Mouse (Mus musculus): ENCODE measurements around the gene Adprhl1. TPM values are rescaled to one million over a fixed set of nuclear protein-coding genes. Genes with fewer than 3 reads are reported as not detected.

Adprhl1 gene
- total RNA-seq, 4 experiments from 2014 or later: 50.0 to 62.3 (median 56.3) TPM

- DNase-seq (ENCODE audit: low spot score in 2 of 2): no peak
These were observed 24.2 kb downstream of the Adprhl1 start for GRCm38 (mm10) chr8:13229802-13230201.

DNA sequence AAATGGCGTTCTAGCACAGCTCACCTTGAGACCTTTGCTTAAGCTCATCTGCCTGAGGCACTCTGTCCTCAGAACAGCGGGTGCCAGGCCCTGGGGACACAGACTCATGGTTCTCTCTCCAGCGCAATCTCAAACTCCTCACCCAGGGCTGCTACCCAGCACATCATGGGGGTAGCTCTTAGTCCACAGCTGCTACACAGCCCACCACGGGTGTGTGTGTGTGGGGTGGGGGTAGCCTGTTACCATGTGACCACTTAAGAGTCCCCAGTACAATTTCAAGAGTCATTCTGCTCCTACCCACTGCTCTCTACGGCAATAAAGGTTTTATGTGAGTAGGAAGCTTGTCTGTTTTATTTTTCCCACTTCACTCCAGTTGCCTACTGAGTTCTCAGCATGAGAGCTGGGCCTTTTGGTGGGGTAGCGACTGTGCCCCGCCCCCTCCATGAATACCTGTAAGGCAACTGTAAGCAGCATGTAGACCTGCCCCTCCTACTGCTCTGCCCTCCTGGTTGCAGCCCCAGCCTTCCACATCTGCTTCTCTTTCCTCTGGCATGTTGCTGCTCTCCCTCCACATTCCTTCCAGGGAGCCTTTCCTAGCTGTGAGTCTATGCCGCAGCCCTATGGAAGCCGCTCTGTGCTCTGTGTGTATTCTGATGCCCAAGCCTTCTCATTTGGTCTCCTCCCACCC lies 24.9 kb downstream of the Adprhl1 start:
- no peak for DNase-seq (ENCODE audit: low spot score in 2 of 2)

- no peak for DNase-seq (ENCODE audit: low spot score in 2 of 2)
These were observed 26.8 kb downstream of the Adprhl1 start for GRCm38 (mm10) chr8:13227184-13227583.

DNA sequence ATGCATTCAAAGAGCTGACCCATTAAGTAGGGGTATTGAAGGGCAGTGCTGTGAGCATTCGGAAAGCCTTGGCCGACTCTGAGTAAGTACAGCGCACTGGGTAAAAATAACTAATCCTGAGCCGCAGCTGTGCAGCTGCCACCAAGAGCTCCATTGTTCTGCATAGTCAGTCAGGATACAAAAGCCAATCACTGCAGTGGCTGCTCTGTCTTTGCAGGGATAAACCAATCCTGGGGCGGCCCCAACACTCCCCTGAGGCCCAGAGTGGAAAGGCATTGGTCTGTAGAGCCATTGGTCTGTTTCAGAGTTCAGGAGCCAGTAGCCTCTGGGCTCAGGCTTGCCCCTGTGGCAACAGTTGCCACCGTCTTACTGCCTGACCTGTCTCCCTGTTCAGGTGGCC lies 27.7 kb downstream of the Adprhl1 start:
- DNase-seq (ENCODE audit: low spot score in 2 of 2): no peak

DNA sequence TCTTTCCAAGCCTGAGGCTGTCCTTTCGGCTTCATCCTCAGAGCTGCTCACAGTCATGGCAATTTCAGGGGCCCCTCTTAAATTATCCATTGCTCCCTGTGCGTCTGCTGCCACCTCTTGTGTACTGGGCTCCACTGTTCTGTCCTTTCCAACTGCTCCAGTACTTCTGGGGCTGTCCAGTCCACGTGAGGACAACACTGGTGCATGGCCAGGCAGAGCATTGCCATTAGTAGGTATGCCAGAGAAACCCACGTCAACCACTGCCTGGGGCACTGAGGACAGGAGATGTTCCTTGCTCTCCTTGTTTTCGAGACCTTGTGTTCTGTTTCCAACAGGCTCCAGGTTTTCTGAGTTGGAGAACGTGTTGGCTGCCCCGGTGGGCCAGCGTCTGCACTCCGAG lies 29.5 kb downstream of the Adprhl1 start:
- no peak for DNase-seq (ENCODE audit: low spot score in 2 of 2)

- DNase-seq (ENCODE audit: low spot score in 2 of 2): no peak
These were observed 35.5 kb downstream of the Adprhl1 start for GRCm38 (mm10) chr8:13218441-13218840.

DNA sequence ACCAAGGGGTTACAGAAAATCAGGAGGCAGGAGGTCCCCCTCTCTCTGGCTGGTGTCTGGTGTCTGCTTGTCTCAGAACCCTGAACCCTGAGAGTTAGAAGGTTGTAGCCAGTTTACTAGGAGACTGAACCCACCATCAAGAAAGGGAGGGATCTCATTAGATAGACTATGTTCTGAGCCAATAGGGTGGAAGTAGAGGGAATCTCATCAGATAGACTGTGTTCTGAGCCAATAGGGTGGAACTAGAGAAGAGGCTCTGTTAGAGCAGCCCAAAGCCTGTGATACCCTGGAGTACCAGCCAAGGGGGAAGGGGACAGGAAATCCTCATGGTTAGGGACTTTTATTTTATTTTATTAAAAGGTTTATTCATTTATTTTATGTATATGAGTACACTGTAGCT lies 36.0 kb downstream of the Adprhl1 start:
- no peak for DNase-seq (ENCODE audit: low spot score in 2 of 2)

DNA sequence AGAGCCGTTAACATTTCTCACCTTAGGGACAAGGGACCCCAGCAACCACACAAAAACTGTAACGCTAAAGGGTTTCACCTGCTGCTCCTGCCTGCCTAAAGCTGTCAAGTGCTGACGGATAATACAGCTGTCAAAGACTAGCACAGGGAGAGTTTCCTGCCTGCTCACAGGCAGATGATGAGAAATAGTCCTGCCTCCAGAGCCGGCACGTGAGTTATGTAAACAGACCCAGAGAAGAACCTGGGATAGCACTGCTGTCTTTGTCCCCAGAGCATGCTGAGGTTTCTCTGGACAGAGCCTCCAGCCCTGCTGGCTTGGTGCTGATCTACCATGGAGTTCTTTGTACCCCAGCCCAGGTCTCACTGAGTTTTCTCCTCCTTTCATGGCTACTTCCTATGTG lies 36.9 kb downstream of the Adprhl1 start:
- DNase-seq (ENCODE audit: low spot score in 2 of 2): no peak

GRCm38 (mm10) chr8:13216386-13216785 lies 37.6 kb downstream of the Adprhl1 start:
- DNase-seq (ENCODE audit: low spot score in 2 of 2): no peak

DNA sequence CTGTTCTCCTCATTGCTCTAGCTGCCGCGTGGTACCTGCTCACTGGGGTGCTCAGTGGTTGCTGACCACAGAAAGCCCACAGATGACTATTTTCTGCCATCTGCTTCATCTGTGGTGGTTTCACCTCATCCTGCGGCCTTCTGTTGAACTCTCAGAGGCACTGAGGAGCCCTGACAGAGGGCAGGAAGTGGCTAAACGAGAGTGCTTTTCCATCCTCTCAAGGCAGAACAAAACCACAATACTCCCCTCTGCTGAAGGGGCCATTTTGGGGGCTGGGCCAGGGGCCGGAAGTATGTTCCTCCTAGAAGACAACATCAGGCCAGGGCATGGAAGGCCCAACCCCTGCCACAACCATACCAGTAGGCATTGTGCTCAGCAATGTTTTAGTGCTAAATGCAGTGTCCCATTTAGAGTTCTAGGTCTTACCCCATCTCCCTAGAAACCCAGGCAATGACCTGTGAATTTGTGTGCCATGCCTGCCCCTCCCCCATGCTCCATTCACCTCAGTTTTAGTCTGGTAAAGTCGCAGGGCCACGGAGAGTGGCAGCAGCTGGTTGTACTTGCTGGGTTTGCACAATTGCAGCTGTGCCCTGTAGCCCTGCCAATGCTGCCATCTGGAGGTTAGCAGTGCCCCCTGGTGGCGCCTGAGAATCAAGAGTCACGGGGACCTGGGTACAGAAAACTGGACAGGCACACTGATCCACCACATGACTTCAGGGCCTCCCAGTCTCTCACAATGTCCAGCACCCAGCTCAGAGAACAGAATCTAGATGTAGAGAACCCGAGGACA lies 40.3 kb downstream of the Adprhl1 start:
- peak; percentile 90 to 93 for DNase-seq (ENCODE audit: low spot score in 2 of 2)

DNA sequence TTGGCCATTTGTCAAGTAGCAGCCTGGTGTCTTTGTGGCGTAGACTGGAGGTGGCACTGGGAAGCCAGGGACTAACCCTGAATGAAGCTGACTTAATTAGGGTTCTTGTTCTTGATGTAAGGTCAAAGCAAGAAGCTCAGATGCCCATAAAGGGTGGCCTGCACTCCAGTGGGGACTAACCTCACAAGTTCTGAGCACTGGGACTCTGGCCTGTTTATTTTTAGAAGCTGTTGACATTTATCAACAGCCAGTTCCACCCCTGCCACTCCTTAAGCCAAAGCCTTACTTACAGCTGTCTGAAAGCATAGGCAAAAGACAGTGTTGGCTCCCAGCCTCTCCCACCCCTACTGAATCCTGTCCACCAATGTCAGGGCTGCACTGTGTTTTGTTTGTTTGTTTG lies 44.2 kb downstream of the Adprhl1 start:
- peak; percentile 54 to 61 for DNase-seq (ENCODE audit: low spot score in 2 of 2)

DNA sequence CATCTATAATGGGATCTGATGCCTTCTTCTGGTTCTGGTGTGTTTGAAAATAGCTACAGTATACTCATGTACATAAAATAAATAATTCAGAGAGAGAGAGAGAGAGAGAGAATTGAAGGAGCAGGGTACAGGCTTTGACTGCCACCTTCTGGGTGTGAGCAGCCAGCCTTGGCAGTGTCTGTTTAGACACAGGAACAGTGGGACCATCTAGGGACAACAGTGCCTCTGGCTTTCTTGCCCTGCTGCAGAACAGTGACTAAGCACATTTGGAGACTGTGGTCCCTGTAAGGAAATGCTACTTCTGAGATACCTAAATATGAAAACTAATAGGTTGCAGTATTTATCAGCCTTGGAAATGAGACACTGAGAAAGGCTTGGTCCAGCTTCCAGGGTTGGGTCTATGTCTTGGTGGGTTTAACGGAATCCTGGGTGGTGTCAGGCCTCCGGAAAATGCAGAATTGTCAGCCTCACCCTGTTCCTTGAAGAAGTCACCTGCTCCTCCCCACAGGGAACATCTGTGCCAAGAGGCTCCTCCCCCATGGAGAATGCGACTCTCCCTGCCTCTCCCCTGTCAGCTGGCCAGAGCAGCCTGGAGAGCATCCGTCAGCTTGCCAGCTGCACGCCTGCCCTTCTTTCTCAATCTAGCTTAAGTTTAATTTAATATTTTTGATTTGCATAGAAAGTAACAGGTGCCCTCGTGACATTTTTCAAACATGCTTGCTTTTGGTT lies 45.2 kb downstream of the Adprhl1 start:
- DNase-seq (ENCODE audit: low spot score in 2 of 2): peak; percentile 74 to 83

DNA sequence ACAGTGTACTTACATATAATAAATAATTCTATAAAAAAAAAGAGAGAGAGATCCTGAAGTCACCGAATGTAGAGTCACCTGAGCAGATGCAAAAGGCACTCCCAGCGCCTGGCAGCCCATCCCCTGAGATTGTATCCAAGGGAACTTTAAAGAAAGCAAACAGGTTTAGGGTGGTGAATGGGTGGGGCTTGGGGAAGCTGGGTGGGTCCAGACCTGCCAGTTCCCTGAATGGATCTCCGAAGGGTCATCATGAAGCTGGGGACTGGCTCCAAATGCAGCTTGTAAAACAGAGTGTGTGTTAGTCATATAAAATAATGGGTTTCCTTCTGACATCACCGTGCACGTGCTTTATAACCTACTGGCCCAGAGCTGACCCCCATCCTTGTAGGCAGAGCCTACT lies 47.7 kb downstream of the Adprhl1 start:
- no peak for DNase-seq (ENCODE audit: low spot score in 2 of 2)

GRCm38 (mm10) chr8:13205311-13205710 lies 48.7 kb downstream of the Adprhl1 start:
- DNase-seq (ENCODE audit: low spot score in 2 of 2): no peak

DNA sequence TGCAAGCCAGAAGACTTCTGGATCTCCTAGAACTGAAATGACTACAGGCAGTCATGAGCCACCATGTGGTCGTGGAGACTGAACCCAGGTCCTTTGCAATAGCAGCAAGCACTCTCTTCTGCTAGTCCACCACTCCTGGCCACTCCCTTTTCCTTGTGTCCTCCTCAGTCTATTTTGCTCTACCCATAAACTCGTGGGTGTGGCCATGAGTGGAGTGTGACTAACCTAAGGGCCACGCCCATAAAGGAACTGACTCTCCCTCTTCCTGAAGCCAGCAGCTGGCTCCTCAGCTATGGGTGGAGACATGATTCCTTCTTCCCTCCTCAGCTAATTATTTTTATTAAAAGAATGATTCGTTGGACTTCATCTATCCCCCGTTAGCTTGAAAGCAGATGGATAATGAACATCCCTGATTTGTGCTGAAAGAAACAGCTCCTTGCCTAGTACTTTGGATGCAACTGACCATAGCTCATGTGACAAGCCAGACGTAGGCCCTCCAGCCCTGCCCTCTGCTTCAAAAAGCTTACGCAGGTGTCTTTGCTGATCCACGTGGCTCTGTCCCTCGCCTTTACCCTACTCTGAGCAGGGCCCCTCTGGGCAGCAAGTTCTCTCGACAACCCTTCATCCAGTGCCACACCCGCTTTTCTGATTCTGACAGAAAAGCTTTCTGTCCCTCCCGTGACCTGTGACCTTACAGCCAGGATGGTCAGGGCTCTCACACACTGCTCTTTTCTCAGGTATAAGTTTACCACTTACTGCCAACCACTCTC lies 49.4 kb downstream of the Adprhl1 start:
- peak; percentile 23 to 53 for DNase-seq (ENCODE audit: low spot score in 2 of 2)

DNA sequence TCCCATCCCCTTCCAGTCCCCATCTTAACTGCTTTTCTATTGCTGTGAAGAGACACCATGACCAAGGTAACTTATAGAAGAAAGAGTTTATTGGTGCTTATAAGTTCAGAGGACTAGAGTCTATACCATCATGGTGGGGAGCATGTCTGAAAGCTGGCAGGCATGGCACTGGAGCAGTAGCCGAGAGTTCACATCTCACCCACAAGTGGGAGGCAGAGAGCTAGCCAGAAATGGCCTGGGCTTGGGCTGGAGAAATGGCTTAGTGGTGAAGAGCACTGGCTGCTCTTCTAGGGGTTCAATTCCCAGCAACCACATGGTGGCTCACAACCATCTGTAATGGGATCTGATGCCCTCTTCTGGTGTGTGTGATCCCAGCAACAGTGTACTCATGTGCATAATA lies 50.5 kb downstream of the Adprhl1 start:
- DNase-seq (ENCODE audit: low spot score in 2 of 2): no peak

DNA sequence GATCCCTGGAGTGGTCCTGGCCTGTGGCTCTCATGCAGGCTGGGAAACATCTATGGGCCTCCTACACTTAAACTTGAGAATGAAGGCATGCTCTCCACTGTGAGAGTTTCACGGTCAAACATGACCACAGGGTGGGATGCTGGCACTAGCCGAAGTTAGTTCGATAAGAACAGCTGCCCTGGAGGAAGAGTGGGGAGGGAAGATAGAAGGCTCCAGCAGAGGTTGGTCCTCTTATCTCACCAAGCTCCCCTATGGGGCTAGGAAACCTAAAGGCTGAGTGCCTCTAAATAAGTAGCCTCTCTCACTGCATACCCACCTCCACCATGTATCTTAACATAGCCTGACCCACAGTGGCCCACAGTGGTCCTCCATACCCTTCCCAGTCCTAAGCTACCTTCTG lies 51.2 kb downstream of the Adprhl1 start:
- no peak for DNase-seq (ENCODE audit: low spot score in 2 of 2)

- no peak for DNase-seq (ENCODE audit: low spot score in 2 of 2)
These were observed 51.9 kb downstream of the Adprhl1 start for GRCm38 (mm10) chr8:13202041-13202440.

DNA sequence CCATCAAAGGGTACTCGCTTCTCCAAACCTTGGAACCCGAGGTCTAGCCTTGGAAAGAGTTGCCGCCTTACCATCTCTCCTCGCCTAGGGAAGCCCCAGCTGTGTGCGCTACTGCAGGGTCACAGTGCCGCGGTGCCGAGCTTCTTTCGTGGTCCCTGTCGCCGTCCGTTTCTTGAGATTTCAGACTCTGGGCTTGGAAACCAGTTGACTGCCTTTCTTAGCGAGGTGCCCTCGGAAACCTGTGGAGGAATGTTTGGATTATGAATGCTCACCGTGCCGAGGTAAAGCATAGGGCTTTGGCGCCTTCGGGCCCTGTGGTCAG lies 53.0 kb downstream of the Adprhl1 start:
- DNase-seq (ENCODE audit: low spot score in 2 of 2): no peak

DNA sequence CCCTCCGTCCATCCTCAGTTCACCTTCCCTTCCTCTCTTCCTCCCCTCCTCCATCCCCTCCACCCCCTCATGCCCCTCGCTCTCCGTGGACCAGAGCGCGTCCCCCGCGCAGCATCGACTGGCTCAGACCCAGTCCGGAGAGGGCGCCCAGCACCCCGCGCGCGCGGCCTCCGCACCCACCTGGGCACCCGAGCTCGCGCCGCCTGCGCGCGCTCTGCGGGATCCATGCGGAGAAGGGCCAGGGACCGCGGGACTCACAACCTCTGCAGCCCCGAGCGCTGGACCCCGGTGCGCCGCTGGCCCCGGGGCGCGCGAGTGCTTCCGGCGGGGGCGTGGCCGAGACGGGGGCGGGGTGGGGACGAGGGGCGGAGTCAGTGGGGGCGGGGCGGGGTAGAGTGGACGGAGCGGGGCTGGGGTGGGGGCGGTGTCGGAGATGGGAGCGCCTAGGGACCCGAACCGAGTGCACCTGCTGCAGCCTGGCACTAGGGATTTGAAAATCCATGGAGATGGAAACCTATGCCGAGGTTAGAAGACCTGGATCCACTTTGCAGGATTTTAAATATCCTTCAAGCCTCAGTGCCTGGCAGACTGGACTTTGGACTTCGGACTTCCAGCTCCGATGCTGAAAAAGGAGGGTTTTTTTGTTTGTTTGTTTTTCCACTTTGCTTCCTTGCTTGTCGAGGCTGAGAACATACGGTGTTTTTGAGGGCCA lies 53.5 kb downstream of the Adprhl1 start, which contains the start of gene Grtp1:
Grtp1 (minus strand) TSS at position 320 of the 712 bp plus-strand sequence.
- DNase-seq (ENCODE audit: low spot score in 2 of 2): no peak
